Mouse (Mus musculus): ENCODE results near the gene Mrpl37.

DNA sequence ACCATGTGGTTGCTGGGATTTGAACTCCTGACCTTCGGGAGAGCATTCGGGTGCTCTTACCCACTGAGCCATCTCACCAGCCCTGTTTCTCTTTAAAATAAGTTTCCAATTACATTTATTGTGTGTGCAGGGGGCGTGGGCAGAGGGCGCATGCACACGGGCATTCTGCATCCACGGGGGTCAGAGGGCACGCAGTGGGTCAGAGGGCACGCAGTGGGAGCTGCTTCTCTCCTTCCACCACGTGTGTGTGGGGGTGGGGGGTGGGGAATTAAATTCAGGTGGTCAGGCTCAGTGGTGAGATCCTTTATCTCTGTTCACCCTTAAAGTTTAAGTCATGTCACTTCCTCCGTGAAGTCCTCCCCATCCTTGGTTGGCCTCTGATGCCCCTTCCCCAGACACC lies 31.7 kb upstream of the Mrpl37 start:
- TF ChIP-seq CTCF (IDR thresholded peaks at IDR 0.05) (no peak), EP300 (IDR thresholded peaks at IDR 0.05) (no peak)
